Mouse (Mus musculus): ENCODE results near the gene Atp2a3. TPM values are rescaled to one million over a fixed set of nuclear protein-coding genes. Genes with fewer than 3 reads are reported as not detected.

Atp2a3 gene
- polyA plus RNA-seq, 1 experiment from 2014 or later = 16.7 TPM

DNA sequence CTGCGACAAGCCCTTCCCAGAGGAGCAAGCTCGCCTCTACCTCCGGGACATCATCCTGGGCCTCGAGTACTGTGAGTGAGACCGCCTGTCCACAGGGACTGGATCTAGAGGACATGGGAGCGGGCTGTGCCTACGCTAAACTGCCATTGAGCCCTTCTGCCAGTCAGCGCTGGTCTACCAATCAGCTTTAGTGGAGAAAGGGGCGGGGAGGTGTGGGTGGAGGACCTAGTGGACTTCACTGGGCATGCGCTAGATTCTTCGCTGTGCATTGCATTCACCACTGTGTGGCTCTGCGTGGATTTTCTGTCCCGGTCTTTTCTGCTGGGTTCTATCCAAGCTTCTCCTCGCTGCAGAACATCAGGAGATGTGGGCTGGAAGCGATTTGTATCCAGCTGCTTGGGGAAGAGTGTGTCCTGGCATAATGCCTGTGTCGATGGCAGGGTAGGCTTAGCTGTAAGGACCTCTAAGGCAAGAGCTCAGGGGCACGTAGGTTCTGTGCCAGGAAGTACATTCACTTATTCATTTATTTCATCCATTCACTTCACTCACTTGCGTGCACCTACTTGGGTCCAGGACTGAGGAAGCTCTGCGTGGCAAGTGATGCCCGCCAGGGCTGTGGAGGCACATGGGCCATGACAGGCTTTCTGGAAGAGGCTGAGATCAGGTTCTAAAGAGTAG is 70.0 kb downstream of the Atp2a3 start:
- H3K9ac ChIP-seq (ENCODE audit: low read depth, low read length) = 0 out of 2 replicates have a peak overlapping the region, but pooled peaks have one; percentile 31
- whole genome bisulfite sequencing = 25% methylated on average over 20 of the region's 20 CpGs
- peak overlapping the region; percentile 24 for H3K4me3 ChIP-seq (ENCODE audit: low read depth, low read length)
- peak overlapping the region; percentile 70 for H3K4me2 ChIP-seq (replicated peaks; ENCODE audit: low read depth)
- H3K36me3 ChIP-seq (ENCODE audit: control insufficient read depth, insufficient read depth) = no peaks in the 10 kb centered on the region; the same call in 1 of the 2 replicates
- H3K9me3 ChIP-seq (ENCODE audit: control insufficient read depth) = no peaks in the 10 kb centered on the region
- no peaks in the 10 kb centered on the region for H3K4me1 ChIP-seq (replicated peaks; ENCODE audit: control insufficient read depth, insufficient read depth, low read length)
- ATAC-seq = peak; percentile 80
- TF ChIP-seq CTCF (IDR thresholded peaks at IDR 0.05; ENCODE audit: low read depth) = peak; percentile 54
- H3K27ac ChIP-seq (ENCODE audit: low read depth, low read length) = no peak overlapping the region; the same call in 1 of the 2 replicates
- H3K27me3 ChIP-seq (replicated peaks; ENCODE audit: control insufficient read depth, insufficient read depth, low read length) = no peaks in the 10 kb centered on the region

DNA sequence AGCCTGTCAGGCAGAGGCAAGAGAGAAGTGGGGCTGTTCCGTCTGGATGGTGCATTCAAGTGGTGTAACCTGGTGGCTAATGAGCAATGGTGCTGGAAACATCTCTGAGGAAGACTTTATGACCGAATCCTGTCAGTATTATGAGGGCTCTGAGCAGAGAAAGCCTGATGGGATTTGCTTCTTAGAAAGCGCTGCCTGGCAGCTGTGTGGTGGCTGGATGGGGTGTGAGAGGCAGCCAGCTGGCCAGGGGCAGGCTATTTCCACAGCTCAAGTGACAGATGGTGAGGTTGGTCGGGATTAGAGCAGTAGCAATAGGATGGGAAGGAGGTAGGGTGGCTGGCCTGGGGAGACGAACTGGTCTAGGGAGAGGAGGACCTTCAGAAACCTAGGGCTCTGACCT is 70.6 kb downstream of the Atp2a3 start:
- ATAC-seq = no peak
- Histone ChIP-seq H3K4me1 (replicated peaks; ENCODE audit: control insufficient read depth, insufficient read depth, low read length) (no peaks in the 10 kb centered on the region), H3K9me3 (ENCODE audit: control insufficient read depth) (no peaks in the 10 kb centered on the region), H3K9ac (ENCODE audit: low read depth, low read length) (no peak overlapping the region), H3K27me3 (replicated peaks; ENCODE audit: control insufficient read depth, insufficient read depth, low read length) (no peaks in the 10 kb centered on the region), H3K27ac (ENCODE audit: low read depth, low read length) (no peak overlapping the region), H3K36me3 (ENCODE audit: control insufficient read depth, insufficient read depth) (no peaks in the 10 kb centered on the region; the same call in 1 of the 2 replicates), H3K4me3 (ENCODE audit: low read depth, low read length) (no peak overlapping the region), H3K4me2 (replicated peaks; ENCODE audit: low read depth) (peak overlapping the region; percentile 70; the same call in 1 of the 2 replicates)
- 79% methylated on average over 5 of the region's 5 CpGs for WGBS
- no peak for TF ChIP-seq CTCF (IDR thresholded peaks at IDR 0.05; ENCODE audit: low read depth)

DNA sequence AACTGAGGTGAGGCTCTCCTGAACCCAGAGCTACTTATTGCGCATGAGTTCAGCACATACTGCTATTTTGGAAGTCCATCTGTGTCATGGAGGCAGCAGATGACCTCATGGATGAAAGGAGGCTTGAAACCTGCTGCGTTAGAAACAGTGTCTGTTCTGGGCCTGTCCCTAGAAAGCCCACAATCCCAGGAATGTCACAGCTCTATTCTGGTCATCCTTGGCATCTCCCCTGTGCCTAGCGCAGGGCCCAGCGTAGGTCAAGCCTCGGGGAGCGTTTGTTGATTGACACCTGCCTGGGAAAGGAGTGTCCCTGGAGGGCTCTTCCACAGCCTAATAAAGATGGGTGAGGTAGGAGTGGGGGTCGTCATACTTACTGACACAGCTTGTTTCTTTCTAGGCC is 75.1 kb downstream of the Atp2a3 start:
- H3K36me3 ChIP-seq (ENCODE audit: control insufficient read depth, insufficient read depth) = peaks cover 9% of the 10 kb centered on the region; the same call in 1 of the 2 replicates
- H3K27me3 ChIP-seq (replicated peaks; ENCODE audit: control insufficient read depth, insufficient read depth, low read length) = no peaks in the 10 kb centered on the region
- H3K9ac ChIP-seq (ENCODE audit: low read depth, low read length) = no peak overlapping the region
- WGBS = 78% methylated on average over 7 of the region's 7 CpGs
- no peak for ATAC-seq
- no peak overlapping the region for H3K4me3 ChIP-seq (ENCODE audit: low read depth, low read length)
- H3K9me3 ChIP-seq (ENCODE audit: control insufficient read depth) = no peaks in the 10 kb centered on the region
- H3K4me1 ChIP-seq (replicated peaks; ENCODE audit: control insufficient read depth, insufficient read depth, low read length) = no peaks in the 10 kb centered on the region
- TF ChIP-seq CTCF (IDR thresholded peaks at IDR 0.05; ENCODE audit: low read depth) = no peak
- no peak overlapping the region for H3K4me2 ChIP-seq (replicated peaks; ENCODE audit: low read depth)
- H3K27ac ChIP-seq (ENCODE audit: low read depth, low read length) = no peak overlapping the region

DNA sequence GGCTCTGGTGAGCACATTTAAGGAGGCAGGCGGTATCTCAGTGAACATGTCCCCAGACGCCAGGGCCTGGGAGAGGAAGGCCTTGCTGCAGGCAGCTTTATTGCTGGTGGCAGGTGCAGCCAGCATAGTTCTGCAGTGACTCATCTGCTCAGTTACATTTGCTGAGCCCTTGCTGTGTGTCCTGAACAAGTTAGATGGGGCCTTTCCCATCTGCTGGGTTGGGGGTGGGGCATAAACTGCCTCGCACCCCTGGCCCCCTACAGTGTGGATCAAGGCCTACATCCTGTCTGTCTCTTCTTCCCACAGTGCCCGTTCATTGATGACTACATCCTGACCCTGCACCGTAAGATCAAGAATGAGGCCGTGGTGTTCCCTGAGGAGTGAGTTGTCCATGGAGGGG is 75.9 kb downstream of the Atp2a3 start:
- Histone ChIP-seq H3K9ac (ENCODE audit: low read depth, low read length) (no peak overlapping the region), H3K4me3 (ENCODE audit: low read depth, low read length) (no peak overlapping the region), H3K36me3 (ENCODE audit: control insufficient read depth, insufficient read depth) (peaks cover 9% of the 10 kb centered on the region; the same call in 1 of the 2 replicates), H3K4me1 (replicated peaks; ENCODE audit: control insufficient read depth, insufficient read depth, low read length) (no peaks in the 10 kb centered on the region), H3K4me2 (replicated peaks; ENCODE audit: low read depth) (no peak overlapping the region), H3K9me3 (ENCODE audit: control insufficient read depth) (no peaks in the 10 kb centered on the region), H3K27ac (ENCODE audit: low read depth, low read length) (no peak overlapping the region), H3K27me3 (replicated peaks; ENCODE audit: control insufficient read depth, insufficient read depth, low read length) (no peaks in the 10 kb centered on the region)
- TF ChIP-seq CTCF (IDR thresholded peaks at IDR 0.05; ENCODE audit: low read depth) = no peak
- ATAC-seq = peak; percentile 76
- 39% methylated on average over 6 of the region's 6 CpGs for WGBS

DNA sequence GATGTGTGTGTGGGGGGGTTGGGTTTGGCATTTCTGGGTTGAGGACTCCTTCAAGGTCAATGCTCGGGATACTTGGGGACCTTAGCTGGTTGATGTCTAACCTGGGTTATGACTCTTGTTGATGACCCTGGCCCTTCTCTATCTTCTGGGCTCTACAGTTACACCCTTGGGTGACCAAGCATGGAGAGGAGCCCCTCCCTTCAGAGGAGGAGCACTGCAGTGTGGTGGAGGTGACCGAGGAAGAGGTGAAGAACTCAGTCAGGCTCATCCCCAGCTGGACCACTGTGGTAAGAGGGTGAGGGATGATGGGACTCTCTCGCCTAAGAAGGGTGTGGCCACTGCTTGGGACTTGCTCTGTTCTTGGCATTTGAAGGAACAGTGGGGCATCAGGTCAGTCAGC is 76.7 kb downstream of the Atp2a3 start:
- Histone ChIP-seq H3K9ac (ENCODE audit: low read depth, low read length) (no peak overlapping the region), H3K4me3 (ENCODE audit: low read depth, low read length) (no peak overlapping the region), H3K4me2 (replicated peaks; ENCODE audit: low read depth) (no peak overlapping the region), H3K27me3 (replicated peaks; ENCODE audit: control insufficient read depth, insufficient read depth, low read length) (no peaks in the 10 kb centered on the region), H3K4me1 (replicated peaks; ENCODE audit: control insufficient read depth, insufficient read depth, low read length) (no peaks in the 10 kb centered on the region), H3K27ac (ENCODE audit: low read depth, low read length) (no peak overlapping the region), H3K36me3 (ENCODE audit: control insufficient read depth, insufficient read depth) (peaks cover 9% of the 10 kb centered on the region; the same call in 1 of the 2 replicates), H3K9me3 (ENCODE audit: control insufficient read depth) (no peaks in the 10 kb centered on the region)
- no peak for TF ChIP-seq CTCF (IDR thresholded peaks at IDR 0.05; ENCODE audit: low read depth)
- WGBS = 87% methylated on average over 3 of the region's 3 CpGs
- ATAC-seq = no peak

DNA sequence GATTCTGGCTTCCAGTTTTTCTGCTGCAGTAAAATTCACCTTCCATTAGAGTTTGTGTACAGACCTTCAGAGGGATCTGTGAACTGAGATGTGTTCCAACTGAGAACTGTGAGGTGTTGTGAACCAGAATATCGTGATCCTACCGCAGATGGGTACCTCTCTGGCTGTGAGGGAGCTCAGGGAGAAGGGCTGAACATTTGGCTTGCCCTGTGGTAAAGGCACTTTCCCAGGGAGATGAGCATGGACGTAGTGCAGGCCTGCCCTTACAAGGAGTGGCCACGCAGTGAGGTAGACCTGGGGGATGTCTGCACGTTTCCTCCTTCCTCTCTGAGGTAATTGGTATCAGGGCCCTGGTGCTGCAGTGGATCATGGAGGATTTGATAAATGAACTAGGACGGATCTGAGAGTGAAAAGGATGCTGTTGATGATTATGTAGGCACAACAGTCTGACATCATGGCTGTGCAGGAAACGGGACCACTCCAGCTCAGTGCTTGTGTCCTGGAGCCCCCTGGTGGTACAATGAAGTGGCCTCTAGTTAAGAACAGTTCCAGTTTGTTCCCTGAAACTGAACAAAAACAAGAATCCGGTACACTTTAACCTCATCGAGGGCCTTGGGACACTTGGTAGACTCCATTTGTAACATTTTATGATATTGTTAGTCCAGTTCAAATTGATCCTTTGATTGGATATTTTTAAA is 78.3 kb downstream of the Atp2a3 start:
- no peaks in the 10 kb centered on the region for H3K4me1 ChIP-seq (replicated peaks; ENCODE audit: control insufficient read depth, insufficient read depth, low read length)
- ATAC-seq = no peak
- H3K9ac ChIP-seq (ENCODE audit: low read depth, low read length) = no peak overlapping the region
- WGBS = 61% methylated on average over 9 of the region's 9 CpGs
- no peaks in the 10 kb centered on the region for H3K9me3 ChIP-seq (ENCODE audit: control insufficient read depth)
- no peak overlapping the region for H3K27ac ChIP-seq (ENCODE audit: low read depth, low read length)
- peak; percentile 93 for TF ChIP-seq CTCF (IDR thresholded peaks at IDR 0.05; ENCODE audit: low read depth)
- no peak overlapping the region for H3K4me3 ChIP-seq (ENCODE audit: low read depth, low read length)
- 0 out of 2 replicates have a peak, but pooled peaks cover 9% of the 10 kb centered on the region for H3K36me3 ChIP-seq (ENCODE audit: control insufficient read depth, insufficient read depth)
- H3K27me3 ChIP-seq (replicated peaks; ENCODE audit: control insufficient read depth, insufficient read depth, low read length) = no peaks in the 10 kb centered on the region
- no peak overlapping the region for H3K4me2 ChIP-seq (replicated peaks; ENCODE audit: low read depth)

Small RNA genes within 50 kb of the gene (microRNA-seq; reads per million reads assigned to microRNA genes)
- not detected for gene Gm44467

Other genes starting within 250 kb of the Atp2a3 start
- 3.1 and 4.0 TPM in 2 replicates for gene Cyb5d2, start 165.0 kb upstream of the Atp2a3 start, polyA plus RNA-seq (2015; fragmentation: Nextera tagmentation; extraction: Ambion mirVana)
- gene Zzef1, start 164.9 kb upstream of the Atp2a3 start, polyA plus RNA-seq (2015; fragmentation: Nextera tagmentation; extraction: Ambion mirVana) = 13.9 and 17.6 TPM in 2 replicates
- 3.4 and 4.1 TPM in 2 replicates for gene P2rx1, start 37.9 kb downstream of the Atp2a3 start, polyA plus RNA-seq (2015; fragmentation: Nextera tagmentation; extraction: Ambion mirVana)
- 3.2 and 3.5 TPM in 2 replicates for gene Camkk1, start 57.8 kb downstream of the Atp2a3 start, polyA plus RNA-seq (2015; fragmentation: Nextera tagmentation; extraction: Ambion mirVana)
- gene Ncbp3, start 86.6 kb downstream of the Atp2a3 start, polyA plus RNA-seq (2015; fragmentation: Nextera tagmentation; extraction: Ambion mirVana) = 3.4 and 4.6 TPM in 2 replicates
- 0.30 and 0.31 TPM in 2 replicates for gene Itgae, start 129.4 kb downstream of the Atp2a3 start, polyA plus RNA-seq (2015; fragmentation: Nextera tagmentation; extraction: Ambion mirVana)
- gene Haspin, start 177.1 kb downstream of the Atp2a3 start, polyA plus RNA-seq (2015; fragmentation: Nextera tagmentation; extraction: Ambion mirVana) = 5.7 and 7.3 TPM in 2 replicates
- gene P2rx5, start 199.3 kb downstream of the Atp2a3 start, polyA plus RNA-seq (2015; fragmentation: Nextera tagmentation; extraction: Ambion mirVana) = 0.04 and 0.08 TPM in 2 replicates
- 114 and 120 TPM in 2 replicates for gene Emc6, start 215.9 kb downstream of the Atp2a3 start, polyA plus RNA-seq (2015; fragmentation: Nextera tagmentation; extraction: Ambion mirVana)
- gene Tax1bp3, start 215.9 kb downstream of the Atp2a3 start, polyA plus RNA-seq (2015; fragmentation: Nextera tagmentation; extraction: Ambion mirVana) = 215 and 217 TPM in 2 replicates
- 46.8 and 53.2 TPM in 2 replicates for gene Ctns, start 237.9 kb downstream of the Atp2a3 start, polyA plus RNA-seq (2015; fragmentation: Nextera tagmentation; extraction: Ambion mirVana)
- gene Shpk, start 238.3 kb downstream of the Atp2a3 start, polyA plus RNA-seq (2015; fragmentation: Nextera tagmentation; extraction: Ambion mirVana) = 21.3 and 26.3 TPM in 2 replicates